Mouse (Mus musculus): ENCODE data around the gene Rusc1.

DNA sequence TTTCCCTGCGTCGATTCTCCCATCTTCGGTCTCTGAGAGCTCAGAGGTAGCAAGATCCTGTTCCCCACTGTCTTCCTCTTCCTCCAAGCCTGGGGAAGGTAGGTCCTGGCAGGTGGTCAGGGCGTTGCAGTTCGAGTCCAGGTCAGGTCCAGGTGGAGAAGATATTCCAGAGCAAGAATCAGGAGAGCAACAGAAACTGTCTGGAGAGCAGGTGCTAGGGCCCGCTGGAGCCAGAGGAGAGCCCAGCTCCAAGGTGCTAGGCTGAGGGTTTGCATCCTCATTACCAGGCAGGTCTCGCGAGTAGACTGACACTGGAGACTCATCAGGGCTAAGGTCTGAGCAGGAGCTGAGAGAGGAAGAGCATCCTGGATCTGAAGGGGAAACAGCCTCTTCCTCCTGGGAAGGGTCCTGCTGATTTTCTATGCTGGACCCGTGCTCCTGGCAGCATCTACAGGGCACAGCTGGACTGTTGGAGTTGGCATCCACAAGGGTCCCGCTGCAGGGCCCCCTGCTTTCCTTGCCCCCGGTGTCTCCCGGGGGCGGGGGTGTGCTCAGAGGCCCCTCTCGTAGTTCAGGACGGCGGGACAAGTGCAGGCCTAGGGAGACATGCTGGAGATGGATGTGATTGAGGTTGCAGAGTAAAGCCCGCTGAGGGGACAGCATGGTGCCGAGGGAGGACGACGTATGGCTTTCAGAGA is 1.2 kb downstream of the Rusc1 start:
- no peak for TF ChIP-seq POLR2A (IDR thresholded peaks at IDR 0.05; ENCODE audit: borderline replicate concordance, control insufficient read depth, low read depth, low read length)
- no peak for TF ChIP-seq CTCF (IDR thresholded peaks at IDR 0.05; ENCODE audit: control insufficient read depth, insufficient read depth, low read length)

Data from bone marrow, adult 2 months (tissue).